Mouse (Mus musculus): ENCODE results near the gene Ttc9c. TPM values are rescaled to one million over a fixed set of nuclear protein-coding genes. Genes with fewer than 3 reads are reported as not detected.

The Ttc9c gene
- 22.0 and 26.5 TPM in 2 replicates for polyA plus RNA-seq (2015; fragmentation: Nextera tagmentation; extraction: Ambion mirVana)

GRCm38 (mm10) chr19:8818801-8819595 lies at the start of gene Ttc9c:
Ttc9c (minus strand) TSS chr19:8819333.

GRCm38 (mm10) chr19:8850402-8850901 lies 31.3 kb upstream of the Ttc9c start, which contains the start of gene Lrrn4cl:
Lrrn4cl (plus strand) TSS chr19:8850768.

GRCm38 (mm10) chr19:8839103-8839907 lies 20.2 kb upstream of the Ttc9c start, which contains the start of gene Gng3:
Gng3 (minus strand) TSS chr19:8839194.

GRCm38 (mm10) chr19:8837251-8837791 lies 18.2 kb upstream of the Ttc9c start, which contains the start of gene Bscl2:
Bscl2 (plus strand) TSS chr19:8837467.

GRCm38 (mm10) chr19:8829660-8830059 lies 10.5 kb upstream of the Ttc9c start, which contains the start of gene AC129217.1:
AC129217.1 (plus strand) TSS chr19:8829773.

GRCm38 (mm10) chr19:8819596-8820423 lies 677 bp upstream of the Ttc9c start, which contains the start of gene Hnrnpul2:
Hnrnpul2 (plus strand) TSS chr19:8820010.

GRCm38 (mm10) chr19:8802130-8802821 lies 16.9 kb downstream of the Ttc9c start, which contains the start of gene Zbtb3:
Zbtb3 (plus strand) TSS chr19:8802555.

GRCm38 (mm10) chr19:8798264-8798946 lies 20.7 kb downstream of the Ttc9c start, which contains the start of gene Polr2g:
Polr2g (minus strand) TSS chr19:8798577.

GRCm38 (mm10) chr19:8786008-8786781 lies 32.9 kb downstream of the Ttc9c start, which contains the start of gene Taf6l:
Taf6l (minus strand) TSS chr19:8786417.

GRCm38 (mm10) chr19:8774086-8774835 lies 44.9 kb downstream of the Ttc9c start, which contains the start of gene Tmem179b:
Tmem179b (minus strand) TSS chr19:8774467.

GRCm38 (mm10) chr19:8770567-8771270 lies 48.4 kb downstream of the Ttc9c start, which contains the start of gene Tmem223:
Tmem223 (plus strand) TSS chr19:8770996.

Other genes starting within 250 kb of the Ttc9c start
- not detected in 2 replicates for gene Slc22a8, start 228.1 kb downstream of the Ttc9c start, polyA plus RNA-seq (2015; fragmentation: Nextera tagmentation; extraction: Ambion mirVana)
- gene Slc22a6, start 201.3 kb downstream of the Ttc9c start, polyA plus RNA-seq (2015; fragmentation: Nextera tagmentation; extraction: Ambion mirVana) = not detected in 2 replicates
- gene Chrm1, start 155.5 kb downstream of the Ttc9c start, polyA plus RNA-seq (2015; fragmentation: Nextera tagmentation; extraction: Ambion mirVana) = 0.02 and 0.11 TPM in 2 replicates
- gene Slc3a2, start 96.0 kb downstream of the Ttc9c start, polyA plus RNA-seq (2015; fragmentation: Nextera tagmentation; extraction: Ambion mirVana) = 91.8 and 105 TPM in 2 replicates
- 53.3 and 53.8 TPM in 2 replicates for gene Wdr74, start 83.5 kb downstream of the Ttc9c start, polyA plus RNA-seq (2015; fragmentation: Nextera tagmentation; extraction: Ambion mirVana)
- gene 1700092M07Rik, start 78.6 kb downstream of the Ttc9c start, polyA plus RNA-seq (2015; fragmentation: Nextera tagmentation; extraction: Ambion mirVana) = 0.46 and 1.1 TPM in 2 replicates
- 78.0 and 83.1 TPM in 2 replicates for gene Stx5a, start 77.9 kb downstream of the Ttc9c start, polyA plus RNA-seq (2015; fragmentation: Nextera tagmentation; extraction: Ambion mirVana)
- 59.7 and 64.4 TPM in 2 replicates for gene Nxf1, start 62.3 kb downstream of the Ttc9c start, polyA plus RNA-seq (2015; fragmentation: Nextera tagmentation; extraction: Ambion mirVana)
- gene Tmem223, start 48.3 kb downstream of the Ttc9c start, polyA plus RNA-seq (2015; fragmentation: Nextera tagmentation; extraction: Ambion mirVana) = 119 and 130 TPM in 2 replicates
- 60.2 and 82.2 TPM in 2 replicates for gene Tmem179b, start 44.9 kb downstream of the Ttc9c start, polyA plus RNA-seq (2015; fragmentation: Nextera tagmentation; extraction: Ambion mirVana)
- gene Taf6l, start 32.9 kb downstream of the Ttc9c start, polyA plus RNA-seq (2015; fragmentation: Nextera tagmentation; extraction: Ambion mirVana) = 10.3 and 11.8 TPM in 2 replicates
- gene Polr2g, start 20.8 kb downstream of the Ttc9c start, polyA plus RNA-seq (2015; fragmentation: Nextera tagmentation; extraction: Ambion mirVana) = 86.5 and 92.5 TPM in 2 replicates
- gene Zbtb3, start 16.8 kb downstream of the Ttc9c start, polyA plus RNA-seq (2015; fragmentation: Nextera tagmentation; extraction: Ambion mirVana) = 2.0 and 2.7 TPM in 2 replicates
- gene Hnrnpul2, start 677 bp upstream of the Ttc9c start, polyA plus RNA-seq (2015; fragmentation: Nextera tagmentation; extraction: Ambion mirVana) = 3.1 and 3.3 TPM in 2 replicates
- not detected in 2 replicates for gene AC129217.1, start 10.4 kb upstream of the Ttc9c start, polyA plus RNA-seq (2015; fragmentation: Nextera tagmentation; extraction: Ambion mirVana)
- gene Bscl2, start 18.1 kb upstream of the Ttc9c start, polyA plus RNA-seq (2015; fragmentation: Nextera tagmentation; extraction: Ambion mirVana) = 45.3 and 49.0 TPM in 2 replicates
- gene Gng3, start 19.9 kb upstream of the Ttc9c start, polyA plus RNA-seq (2015; fragmentation: Nextera tagmentation; extraction: Ambion mirVana) = 0.31 and 0.96 TPM in 2 replicates
- 9.4 and 10.6 TPM in 2 replicates for gene Lrrn4cl, start 31.4 kb upstream of the Ttc9c start, polyA plus RNA-seq (2015; fragmentation: Nextera tagmentation; extraction: Ambion mirVana)
- gene Ubxn1, start 52.2 kb upstream of the Ttc9c start, polyA plus RNA-seq (2015; fragmentation: Nextera tagmentation; extraction: Ambion mirVana) = 166 and 171 TPM in 2 replicates
- gene Uqcc3, start 61.6 kb upstream of the Ttc9c start, polyA plus RNA-seq (2015; fragmentation: Nextera tagmentation; extraction: Ambion mirVana) = 49.7 and 50.5 TPM in 2 replicates
- gene Lbhd1, start 64.4 kb upstream of the Ttc9c start, polyA plus RNA-seq (2015; fragmentation: Nextera tagmentation; extraction: Ambion mirVana) = 34.0 and 39.1 TPM in 2 replicates
- gene Gm49403, start 64.6 kb upstream of the Ttc9c start, polyA plus RNA-seq (2015; fragmentation: Nextera tagmentation; extraction: Ambion mirVana) = not detected in 2 replicates
- 43.6 and 48.9 TPM in 2 replicates for gene 1810009A15Rik, start 69.5 kb upstream of the Ttc9c start, polyA plus RNA-seq (2015; fragmentation: Nextera tagmentation; extraction: Ambion mirVana)
- gene Gm49416, start 69.6 kb upstream of the Ttc9c start, polyA plus RNA-seq (2015; fragmentation: Nextera tagmentation; extraction: Ambion mirVana) = not detected in 2 replicates
- gene Ints5, start 73.7 kb upstream of the Ttc9c start, polyA plus RNA-seq (2015; fragmentation: Nextera tagmentation; extraction: Ambion mirVana) = 17.3 and 17.5 TPM in 2 replicates
- gene Ganab, start 78.7 kb upstream of the Ttc9c start, polyA plus RNA-seq (2015; fragmentation: Nextera tagmentation; extraction: Ambion mirVana) = 33.1 and 33.2 TPM in 2 replicates
- gene B3gat3, start 101.0 kb upstream of the Ttc9c start, polyA plus RNA-seq (2015; fragmentation: Nextera tagmentation; extraction: Ambion mirVana) = 24.3 and 24.5 TPM in 2 replicates
- gene Rom1, start 110.0 kb upstream of the Ttc9c start, polyA plus RNA-seq (2015; fragmentation: Nextera tagmentation; extraction: Ambion mirVana) = 3.6 and 4.3 TPM in 2 replicates
- gene Eml3, start 110.2 kb upstream of the Ttc9c start, polyA plus RNA-seq (2015; fragmentation: Nextera tagmentation; extraction: Ambion mirVana) = 22.1 and 22.6 TPM in 2 replicates
- 63.5 and 67.4 TPM in 2 replicates for gene Mta2, start 122.5 kb upstream of the Ttc9c start, polyA plus RNA-seq (2015; fragmentation: Nextera tagmentation; extraction: Ambion mirVana)
- 13.0 and 13.9 TPM in 2 replicates for gene Tut1, start 134.5 kb upstream of the Ttc9c start, polyA plus RNA-seq (2015; fragmentation: Nextera tagmentation; extraction: Ambion mirVana)
- gene Eef1g, start 147.7 kb upstream of the Ttc9c start, polyA plus RNA-seq (2015; fragmentation: Nextera tagmentation; extraction: Ambion mirVana) = 257 TPM in 2 replicates
- gene Ahnak, start 170.0 kb upstream of the Ttc9c start, polyA plus RNA-seq (2015; fragmentation: Nextera tagmentation; extraction: Ambion mirVana) = 99.1 and 107 TPM in 2 replicates